Mouse (Mus musculus): Measurements from ENCODE around the gene Kif26b. TPM values are rescaled to one million over a fixed set of nuclear protein-coding genes. Genes with fewer than 3 reads are reported as not detected.

Gene Kif26b
- polyA plus RNA-seq (2012; rRNA removed): 2.5 and 2.8 TPM in 2 replicates

GRCm38 (mm10) chr1:178528431-178529351, at the start of gene Kif26b:
TSS of gene Kif26b (plus strand) at chr1:178529125.

Other genes starting within 250 kb of the Kif26b start
- gene Cox20, start 210.0 kb upstream of the Kif26b start, polyA plus RNA-seq (2012; rRNA removed): 3.3 and 8.0 TPM in 2 replicates
- 71.4 and 99.9 TPM in 2 replicates for gene Hnrnpu, start 191.3 kb upstream of the Kif26b start, polyA plus RNA-seq (2012; rRNA removed)
- 0.20 and 0.25 TPM in 2 replicates for gene Efcab2, start 123.0 kb upstream of the Kif26b start, polyA plus RNA-seq (2012; rRNA removed)

Measured in ovary, adult 2 months (tissue).